Mouse (Mus musculus) heart, postnatal 0 days (tissue): ENCODE data around the gene Ccdc142.

ENCODE experiments used
- CTCF ChIP-seq: IDR thresholded peaks from 2 replicates; pipeline ENCODE4 v1.5.1; 2016; ENCODE audit warnings: antibody characterized with exemption, control low read depth, low read depth
- EP300 ChIP-seq: IDR thresholded peaks from 2 replicates; pipeline ENCODE4 v1.6.1; 2016; ENCODE audit warnings: antibody characterized with exemption, low read depth

GRCm38 (mm10) chr6:83103130-83103650 lies 1.8 kb downstream of the Ccdc142 start:
- no peak for TF ChIP-seq CTCF
- TF ChIP-seq EP300, result no peak
